Mouse (Mus musculus): ENCODE measurements around the gene Cdc42ep1.

DNA sequence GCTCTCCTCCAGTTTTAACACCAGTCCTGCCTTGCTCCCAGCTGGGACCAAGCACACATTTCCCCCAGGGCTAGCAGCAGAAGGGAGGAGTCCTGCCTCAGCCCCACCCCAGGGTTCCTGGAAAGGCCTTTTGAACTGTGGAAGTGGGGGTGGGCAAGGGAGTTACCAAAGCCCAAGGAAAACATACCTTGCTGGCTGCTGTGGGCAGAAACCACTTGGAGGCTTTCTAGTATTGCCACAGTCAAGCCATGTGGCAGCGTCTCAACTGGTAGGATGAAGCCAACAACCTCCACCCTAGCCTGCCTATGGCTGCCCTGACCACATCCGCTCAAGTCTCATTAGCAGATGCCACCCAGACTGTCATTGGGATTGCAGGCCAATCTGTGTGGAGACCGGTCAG, 53.7 kb downstream of the Cdc42ep1 start:
- TF ChIP-seq CTCF (IDR thresholded peaks at IDR 0.05; ENCODE audit: insufficient read depth, low read depth, low read length) (no peak), POLR2A (IDR thresholded peaks at IDR 0.05; ENCODE audit: insufficient read depth, low read depth, low read length) (no peak)

Data from olfactory bulb, adult 2 months (tissue).